ENCODE assay signal across 13 mouse cellular contexts in genomic region chr4:13096216-13096615, GRCm38 (mm10).
A peak's percentile ranks its signal among the peaks of the same experiment; 100 is the strongest.
DNase-seq lines count a peak whose midpoint lies in the region; ATAC-seq and TF ChIP-seq lines count a peak whose summit lies in the region.
"Had no signal": no experiment of that assay in that cellular context is flagged by ENCODE, and none has a peak within 500 bp of the region (broad histone marks: within the 10 kb centered on the region; RNA-seq: fewer than 3 reads in every experiment).

No protein-coding gene starts in this region.

- no peak for ATAC-seq in heart, embryonic 11.5 days (replicated peaks; ENCODE audit: insufficient number of reproducible peaks, low FRiP score, low TSS enrichment)
- ATAC-seq in hindbrain, embryonic 11.5 days (ENCODE audit: low FRiP score): peak; percentile 53; the same call in 1 of the 2 replicates
- ATAC-seq in midbrain, embryonic 13.5 days: 0 out of 2 replicates have a peak, but pooled peaks have one; percentile 30

- TF ChIP-seq CTCF in heart, adult 2 months (IDR thresholded peaks at IDR 0.05): no peak
- no peak for TF ChIP-seq CTCF in ES-Bruce4 (IDR thresholded peaks at IDR 0.05; ENCODE audit: low read depth, low read length)
- TF ChIP-seq CTCF in kidney, adult 2 months (conservative IDR thresholded peaks at IDR 0.05; ENCODE audit: insufficient read depth, insufficient read length, low read depth, low read length): no peak

- H3K4me1 ChIP-seq in heart, embryonic 11.5 days (ENCODE audit: control insufficient read depth, insufficient read depth, low read length): peaks cover 6% of the 10 kb centered on the region; the same call in 1 of the 2 replicates
- no peaks in the 10 kb centered on the region; the same call in 1 of the 2 replicates for H3K4me1 ChIP-seq in heart, adult 2 months (ENCODE audit: control insufficient read depth, insufficient read depth, low read length)
- no peaks in the 10 kb centered on the region for H3K4me1 ChIP-seq in ES-Bruce4 (ENCODE audit: control insufficient read depth, insufficient read depth, low read length)
- H3K4me1 ChIP-seq in hindbrain, embryonic 11.5 days (replicated peaks; ENCODE audit: control insufficient read depth, insufficient read depth, low read length): no peaks in the 10 kb centered on the region
- H3K4me1 ChIP-seq in midbrain, embryonic 13.5 days (replicated peaks): peaks cover 13% of the 10 kb centered on the region
- H3K4me1 ChIP-seq in kidney, adult 2 months (ENCODE audit: control insufficient read depth, insufficient read depth, low read length): no peaks in the 10 kb centered on the region

- H3K9ac ChIP-seq in heart, embryonic 11.5 days (ENCODE audit: low read depth, low read length): no peak overlapping the region
- H3K9ac ChIP-seq in heart, adult 2 months (ENCODE audit: low read depth, low read length): no peak overlapping the region
- H3K9ac ChIP-seq in ES-Bruce4 (ENCODE audit: low read depth, poor library complexity, severe bottlenecking): no peak overlapping the region
- no peak overlapping the region for H3K9ac ChIP-seq in hindbrain, embryonic 11.5 days (ENCODE audit: low read depth, low read length)
- no peak overlapping the region for H3K9ac ChIP-seq in midbrain, embryonic 13.5 days (replicated peaks)
- H3K9ac ChIP-seq: embryonic facial prominence, embryonic 15.5 days had no signal

- TF ChIP-seq POLR2A in heart, adult 2 months (IDR thresholded peaks at IDR 0.05; ENCODE audit: insufficient read depth, low read depth, low read length): no peak
- TF ChIP-seq POLR2A in ES-Bruce4 (IDR thresholded peaks at IDR 0.05; ENCODE audit: insufficient read depth, low read length): no peak
- no peak for TF ChIP-seq POLR2A in kidney, adult 2 months (IDR thresholded peaks at IDR 0.05; ENCODE audit: low read depth, low read length)

- no peaks in the 10 kb centered on the region for H3K79me2 ChIP-seq in heart, adult 2 months (replicated peaks; ENCODE audit: control insufficient read depth, insufficient read depth, low read length)

- no peaks in the 10 kb centered on the region for H3K27me3 ChIP-seq in heart, embryonic 11.5 days (ENCODE audit: control insufficient read depth, insufficient read depth, low read length)
- H3K27me3 ChIP-seq in heart, adult 2 months (ENCODE audit: control insufficient read depth, insufficient read depth, low read length): no peaks in the 10 kb centered on the region
- no peaks in the 10 kb centered on the region; the same call in 1 of the 2 replicates for H3K27me3 ChIP-seq in ES-Bruce4 (ENCODE audit: control insufficient read depth, insufficient read depth, low read length, poor library complexity, severe bottlenecking)
- H3K27me3 ChIP-seq in hindbrain, embryonic 11.5 days (ENCODE audit: control insufficient read depth, insufficient read depth, low read length): no peaks in the 10 kb centered on the region
- no peaks in the 10 kb centered on the region for H3K27me3 ChIP-seq in midbrain, embryonic 13.5 days
- no peaks in the 10 kb centered on the region; the same call in 1 of the 2 replicates for H3K27me3 ChIP-seq in kidney, adult 2 months (replicated peaks; ENCODE audit: control insufficient read depth, insufficient read depth, low read length)
- H3K27me3 ChIP-seq: embryonic facial prominence, embryonic 15.5 days had no signal

- H3K4me2 ChIP-seq in heart, embryonic 11.5 days: peak overlapping the region; percentile 29; the same call in 1 of the 2 replicates
- H3K4me2 ChIP-seq in hindbrain, embryonic 11.5 days (replicated peaks; ENCODE audit: low read depth, low read length): no peak overlapping the region
- H3K4me2 ChIP-seq in midbrain, embryonic 13.5 days (replicated peaks): peak overlapping the region; percentile 31
- H3K4me2 ChIP-seq: embryonic facial prominence, embryonic 15.5 days had no signal

- no peak for TF ChIP-seq EP300 in heart, adult 2 months (IDR thresholded peaks at IDR 0.05; ENCODE audit: insufficient read depth, low read depth, low read length)
- peak; percentile 91 for TF ChIP-seq EP300 in ES-Bruce4 (IDR thresholded peaks at IDR 0.05; ENCODE audit: insufficient read depth, low read depth, low read length)

- no peaks in the 10 kb centered on the region for H3K9me3 ChIP-seq in heart, embryonic 11.5 days (replicated peaks; ENCODE audit: control insufficient read depth, low read length)
- no peaks in the 10 kb centered on the region for H3K9me3 ChIP-seq in ES-Bruce4 (replicated peaks; ENCODE audit: control insufficient read depth, insufficient read depth, low read length, poor library complexity, severe bottlenecking)
- H3K9me3 ChIP-seq in hindbrain, embryonic 11.5 days (ENCODE audit: control insufficient read depth, low read length): no peaks in the 10 kb centered on the region
- no peaks in the 10 kb centered on the region for H3K9me3 ChIP-seq in midbrain, embryonic 13.5 days
- H3K9me3 ChIP-seq: embryonic facial prominence, embryonic 15.5 days had no signal

- H3K36me3 ChIP-seq in heart, embryonic 11.5 days (ENCODE audit: control insufficient read depth, insufficient read depth, low read length): no peaks in the 10 kb centered on the region
- H3K36me3 ChIP-seq in heart, adult 2 months (ENCODE audit: control insufficient read depth, insufficient read depth, low read length): no peaks in the 10 kb centered on the region
- no peaks in the 10 kb centered on the region for H3K36me3 ChIP-seq in ES-Bruce4 (ENCODE audit: control insufficient read depth, insufficient read depth, low read length, poor library complexity, severe bottlenecking)
- no peaks in the 10 kb centered on the region for H3K36me3 ChIP-seq in hindbrain, embryonic 11.5 days (ENCODE audit: control insufficient read depth, insufficient read depth, low read length)
- no peaks in the 10 kb centered on the region for H3K36me3 ChIP-seq in midbrain, embryonic 13.5 days
- no peaks in the 10 kb centered on the region for H3K36me3 ChIP-seq in kidney, adult 2 months (ENCODE audit: control insufficient read depth, insufficient read depth, low read length)
- H3K36me3 ChIP-seq: embryonic facial prominence, embryonic 15.5 days had no signal

- H3K27ac ChIP-seq in heart, embryonic 11.5 days (ENCODE audit: low read depth, low read length): no peak overlapping the region
- H3K27ac ChIP-seq in heart, adult 2 months: no peak overlapping the region
- H3K27ac ChIP-seq in ES-Bruce4 (ENCODE audit: insufficient read depth, low read length): peak overlapping the region; percentile 41; the same call in 1 of the 2 replicates
- H3K27ac ChIP-seq in hindbrain, embryonic 11.5 days (ENCODE audit: low read depth, low read length): no peak overlapping the region
- H3K27ac ChIP-seq in midbrain, embryonic 13.5 days: no peak overlapping the region
- H3K27ac ChIP-seq in kidney, adult 2 months (ENCODE audit: insufficient read depth, low read depth, low read length): no peak overlapping the region
- H3K27ac ChIP-seq: embryonic facial prominence, embryonic 15.5 days had no signal

- intact Hi-C loops in heart, adult 2 months (cut with DNase I): loop anchor here (10.0 kb wide), 1 partner anchor 1339 kb away; no protein-coding TSS in a partner anchor

- DNase-seq in heart, adult 2 months: no peak
- DNase-seq in hindbrain, embryonic 11.5 days (ENCODE audit: low spot score): peak; percentile 37
- no peak for DNase-seq in spleen, adult 12 weeks (ENCODE audit: low spot score)
- DNase-seq in thymus, postnatal 36 days: no peak
- no peak for DNase-seq in kidney, adult 2 months
- DNase-seq: adrenal gland, postnatal 25 days; cerebellum, adult 18-20 months; heart, adult 18-20 months; kidney, adult 9 months had no signal

- 43% methylated on average over 9 of the region's 9 CpGs for WGBS in heart, embryonic 11.5 days (ENCODE audit: insufficient replicate concordance)
- 72% methylated on average over 9 of the region's 9 CpGs for WGBS in heart, adult 2 months
- WGBS in hindbrain, embryonic 11.5 days: 28% methylated on average over 9 of the region's 9 CpGs
- 23% methylated on average over 9 of the region's 9 CpGs for WGBS in midbrain, embryonic 13.5 days
- 44% methylated on average over 9 of the region's 9 CpGs for WGBS in kidney, adult 2 months

- H3K4me3 ChIP-seq in heart, embryonic 11.5 days (ENCODE audit: low read depth, low read length): no peak overlapping the region
- no peak overlapping the region for H3K4me3 ChIP-seq in heart, adult 2 months
- no peak overlapping the region for H3K4me3 ChIP-seq in ES-Bruce4 (ENCODE audit: low read depth, low read length)
- no peak overlapping the region for H3K4me3 ChIP-seq in hindbrain, embryonic 11.5 days (ENCODE audit: low read depth, low read length)
- H3K4me3 ChIP-seq in midbrain, embryonic 13.5 days (replicated peaks): no peak overlapping the region
- no peak overlapping the region for H3K4me3 ChIP-seq in kidney, adult 2 months (ENCODE audit: insufficient read depth, low read depth, low read length)
- H3K4me3 ChIP-seq: embryonic facial prominence, embryonic 15.5 days had no signal
